17 mouse cellular contexts compared by ENCODE assay signal in genomic region chrX:157107747-157108146, GRCm38 (mm10).
"Had no signal": no experiment of that assay in that cellular context is flagged by ENCODE, and none has a peak within 500 bp of the region (broad histone marks: within the 10 kb centered on the region; RNA-seq: fewer than 3 reads in every experiment).

No protein-coding gene starts in this region.

- DNase-seq: retina, postnatal 1 day; right cerebral cortex, adult 18-20 months; right cerebral cortex, postnatal 14 days; right cerebral cortex, postnatal 25 days; right cerebral cortex, postnatal 4 days; spleen, adult 18-20 months; thymus, adult 18-20 months; thymus, adult 2 months; thymus, postnatal 14 days; thymus, postnatal 25 days; thymus, postnatal 36 days; thymus, postnatal 4 days had no signal

- H3K4me2 ChIP-seq: neural tube, embryonic 12.5 days; neural tube, embryonic 13.5 days; neural tube, embryonic 15.5 days; stomach, embryonic 15.5 days had no signal

- H3K9me3 ChIP-seq: neural tube, embryonic 12.5 days; neural tube, embryonic 13.5 days; neural tube, embryonic 15.5 days; stomach, embryonic 15.5 days had no signal

- H3K4me1 ChIP-seq: neural tube, embryonic 12.5 days; neural tube, embryonic 13.5 days; neural tube, embryonic 15.5 days; stomach, embryonic 15.5 days had no signal

- H3K27me3 ChIP-seq: neural tube, embryonic 12.5 days; neural tube, embryonic 13.5 days; neural tube, embryonic 15.5 days; stomach, embryonic 15.5 days had no signal

- H3K9ac ChIP-seq: neural tube, embryonic 12.5 days; neural tube, embryonic 13.5 days; neural tube, embryonic 15.5 days; stomach, embryonic 15.5 days had no signal

- H3K4me3 ChIP-seq: neural tube, embryonic 12.5 days; neural tube, embryonic 13.5 days; neural tube, embryonic 15.5 days; stomach, embryonic 15.5 days had no signal

- H3K36me3 ChIP-seq: neural tube, embryonic 12.5 days; neural tube, embryonic 13.5 days; neural tube, embryonic 15.5 days; stomach, embryonic 15.5 days had no signal

- H3K27ac ChIP-seq: neural tube, embryonic 12.5 days; neural tube, embryonic 13.5 days; neural tube, embryonic 15.5 days; stomach, embryonic 15.5 days; stomach, postnatal 0 days had no signal
